In genomic region chrX:35891534-35892125, GRCm38 (mm10) we compare ENCODE assay signal across 1 mouse cellular context.
TF ChIP-seq lines count a peak whose summit lies in the region.

No protein-coding gene starts in this region.

TF ChIP-seq in CH12.LX, 34 proteins besides CTCF, POLR2A, EP300 and RAD21 (continued from another document):
- no peak for TF ChIP-seq JUN (IDR thresholded peaks at IDR 0.05; ENCODE audit: insufficient read depth, low read depth, low read length)
